Mouse (Mus musculus): ENCODE results near the gene Trmt5. TPM values are rescaled to one million over a fixed set of nuclear protein-coding genes. Genes with fewer than 3 reads are reported as not detected.
A peak's percentile ranks its signal among the peaks of the same experiment; 100 is the strongest.

The Trmt5 gene
- polyA plus RNA-seq, 1 experiment from 2014 or later, result 20.7 TPM

DNA sequence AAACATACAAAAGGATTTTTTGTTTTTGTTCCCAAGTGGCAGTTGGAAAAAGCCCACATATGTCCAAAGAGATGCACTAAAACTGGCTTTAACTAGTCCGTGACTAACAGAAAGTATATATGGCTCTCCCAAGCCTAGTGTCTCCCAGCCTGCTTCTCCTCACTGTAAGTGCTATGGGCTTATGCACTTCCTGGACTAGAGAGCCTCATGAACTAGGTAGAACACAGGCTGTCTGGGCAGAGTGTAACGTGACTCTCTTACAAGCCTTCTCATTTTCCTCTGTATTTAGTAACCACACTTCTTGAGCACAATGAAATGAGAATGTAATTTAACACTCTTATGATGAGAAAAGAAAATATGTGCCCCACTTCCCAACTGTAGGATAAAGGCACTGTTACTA lies 22.2 kb upstream of the Trmt5 start:
- Histone ChIP-seq H3K36me3 (no peaks in the 10 kb centered on the region), H3K27me3 (no peaks in the 10 kb centered on the region), H3K4me1 (no peaks in the 10 kb centered on the region), H3K27ac (no peak overlapping the region), H3K4me3 (replicated peaks) (no peak overlapping the region), H3K4me2 (no peak overlapping the region), H3K9me3 (replicated peaks) (no peaks in the 10 kb centered on the region), H3K9ac (no peak overlapping the region)
- WGBS, result 66% methylated on average over 2 of the region's 2 CpGs
- no peak for ATAC-seq (replicated peaks; ENCODE audit: low FRiP score)

DNA sequence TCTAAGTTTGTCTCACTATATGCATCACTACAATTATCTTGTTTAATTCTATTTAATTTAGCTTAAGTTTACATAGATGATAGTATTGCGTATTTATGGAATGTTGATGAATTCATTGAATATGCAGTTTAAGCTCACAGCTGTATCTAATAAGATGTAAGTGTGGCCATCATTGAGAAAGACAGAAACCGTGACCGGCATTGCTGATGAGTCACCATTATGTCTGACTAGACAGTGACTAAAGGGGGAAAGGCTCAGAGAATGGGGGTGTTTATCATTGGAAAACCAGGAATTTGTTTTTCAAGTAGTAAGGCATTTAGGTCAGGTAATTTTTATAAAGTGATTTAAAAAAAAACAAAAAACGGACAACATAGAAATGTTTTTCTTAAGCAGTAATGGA lies 21.2 kb upstream of the Trmt5 start:
- 91% methylated on average over 4 of the region's 4 CpGs for WGBS
- no peak overlapping the region for H3K4me3 ChIP-seq (replicated peaks)
- no peaks in the 10 kb centered on the region for H3K27me3 ChIP-seq
- no peak overlapping the region for H3K4me2 ChIP-seq
- H3K4me1 ChIP-seq, result no peaks in the 10 kb centered on the region
- ATAC-seq (replicated peaks; ENCODE audit: low FRiP score), result no peak
- H3K9me3 ChIP-seq (replicated peaks), result no peaks in the 10 kb centered on the region
- H3K9ac ChIP-seq, result no peak overlapping the region
- H3K27ac ChIP-seq, result no peak overlapping the region
- H3K36me3 ChIP-seq, result no peaks in the 10 kb centered on the region

DNA sequence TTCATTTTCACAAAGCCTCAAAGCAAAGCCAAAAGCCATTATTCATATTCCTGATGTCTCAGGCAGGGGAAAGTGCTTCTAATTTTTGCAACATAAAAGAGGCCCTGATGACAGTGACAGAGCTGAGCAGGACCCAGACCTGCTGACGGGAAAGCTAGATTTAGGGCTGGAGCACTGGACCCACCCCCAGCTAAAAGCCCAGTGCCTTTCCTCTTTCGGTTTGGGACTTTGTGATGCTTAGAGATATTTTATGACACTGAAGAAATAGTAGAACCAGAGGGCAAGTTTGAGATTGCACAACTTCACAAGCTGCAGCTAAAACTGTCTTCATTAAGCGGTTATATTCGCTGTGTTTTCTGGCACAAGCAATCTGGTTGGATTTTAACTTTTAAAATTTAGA lies 18.1 kb upstream of the Trmt5 start:
- Histone ChIP-seq H3K36me3 (no peaks in the 10 kb centered on the region), H3K4me3 (replicated peaks) (no peak overlapping the region), H3K4me2 (no peak overlapping the region), H3K9ac (no peak overlapping the region), H3K27me3 (no peaks in the 10 kb centered on the region), H3K27ac (peak overlapping the region; percentile 37; the same call in 1 of the 2 replicates), H3K4me1 (no peaks in the 10 kb centered on the region), H3K9me3 (replicated peaks) (no peaks in the 10 kb centered on the region)
- 60% methylated on average over 4 of the region's 4 CpGs for WGBS
- no peak for ATAC-seq (replicated peaks; ENCODE audit: low FRiP score)

- H3K9ac ChIP-seq, result no peak overlapping the region
- no peak overlapping the region for H3K27ac ChIP-seq
- WGBS, result 86% methylated on average over 2 of the region's 2 CpGs
- H3K4me1 ChIP-seq, result no peaks in the 10 kb centered on the region
- H3K4me3 ChIP-seq (replicated peaks), result no peak overlapping the region
- no peaks in the 10 kb centered on the region for H3K9me3 ChIP-seq (replicated peaks)
- no peak overlapping the region for H3K4me2 ChIP-seq
- no peaks in the 10 kb centered on the region for H3K36me3 ChIP-seq
- no peak for ATAC-seq (replicated peaks; ENCODE audit: low FRiP score)
- H3K27me3 ChIP-seq, result no peaks in the 10 kb centered on the region
Measured at GRCm38 (mm10) chr12:73300531-73300930, 14.0 kb upstream of the Trmt5 start.

GRCm38 (mm10) chr12:73298621-73299020 lies 12.1 kb upstream of the Trmt5 start:
- 91% methylated on average over 5 of the region's 5 CpGs for WGBS
- no peaks in the 10 kb centered on the region for H3K27me3 ChIP-seq
- ATAC-seq (replicated peaks; ENCODE audit: low FRiP score), result no peak
- H3K36me3 ChIP-seq, result peaks cover 11% of the 10 kb centered on the region; the same call in 1 of the 2 replicates
- no peak overlapping the region for H3K27ac ChIP-seq
- H3K4me3 ChIP-seq (replicated peaks), result no peak overlapping the region
- H3K4me1 ChIP-seq, result no peaks in the 10 kb centered on the region
- no peak overlapping the region for H3K9ac ChIP-seq
- H3K4me2 ChIP-seq, result no peak overlapping the region
- H3K9me3 ChIP-seq (replicated peaks), result no peaks in the 10 kb centered on the region

- Histone ChIP-seq H3K4me1 (no peaks in the 10 kb centered on the region), H3K4me2 (no peak overlapping the region), H3K27me3 (no peaks in the 10 kb centered on the region), H3K9ac (no peak overlapping the region), H3K27ac (no peak overlapping the region), H3K4me3 (replicated peaks) (no peak overlapping the region), H3K9me3 (replicated peaks) (no peaks in the 10 kb centered on the region), H3K36me3 (peaks cover 20% of the 10 kb centered on the region)
- 89% methylated on average over 11 of the region's 11 CpGs for WGBS
- ATAC-seq (replicated peaks; ENCODE audit: low FRiP score), result no peak
Measured at GRCm38 (mm10) chr12:73295505-73296140, 9.1 kb upstream of the Trmt5 start.

DNA sequence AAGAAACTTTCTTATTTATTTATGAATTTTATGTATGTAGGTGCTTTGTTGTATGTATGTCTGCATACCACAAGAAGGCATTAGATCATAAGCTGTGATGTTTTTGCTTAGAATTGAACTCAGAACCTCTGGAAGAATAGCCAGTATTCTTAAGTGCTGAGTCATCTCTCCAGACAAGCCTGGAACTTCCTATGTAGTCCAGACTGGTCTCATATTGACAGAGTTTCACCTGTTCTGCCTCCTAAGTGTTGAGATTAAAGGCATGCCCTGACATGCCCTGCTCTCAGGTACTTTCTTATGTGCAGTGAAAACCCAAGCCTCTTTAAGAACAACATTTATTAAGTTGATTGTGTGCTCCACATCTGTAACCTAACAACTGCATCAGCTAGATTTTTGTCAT lies 8.4 kb upstream of the Trmt5 start:
- H3K27ac ChIP-seq, result no peak overlapping the region
- no peak overlapping the region for H3K9ac ChIP-seq
- no peaks in the 10 kb centered on the region for H3K27me3 ChIP-seq
- no peaks in the 10 kb centered on the region for H3K4me1 ChIP-seq
- no peaks in the 10 kb centered on the region for H3K9me3 ChIP-seq (replicated peaks)
- no peak overlapping the region for H3K4me3 ChIP-seq (replicated peaks)
- H3K4me2 ChIP-seq, result no peak overlapping the region
- no peak for ATAC-seq (replicated peaks; ENCODE audit: low FRiP score)
- peaks cover 20% of the 10 kb centered on the region for H3K36me3 ChIP-seq

DNA sequence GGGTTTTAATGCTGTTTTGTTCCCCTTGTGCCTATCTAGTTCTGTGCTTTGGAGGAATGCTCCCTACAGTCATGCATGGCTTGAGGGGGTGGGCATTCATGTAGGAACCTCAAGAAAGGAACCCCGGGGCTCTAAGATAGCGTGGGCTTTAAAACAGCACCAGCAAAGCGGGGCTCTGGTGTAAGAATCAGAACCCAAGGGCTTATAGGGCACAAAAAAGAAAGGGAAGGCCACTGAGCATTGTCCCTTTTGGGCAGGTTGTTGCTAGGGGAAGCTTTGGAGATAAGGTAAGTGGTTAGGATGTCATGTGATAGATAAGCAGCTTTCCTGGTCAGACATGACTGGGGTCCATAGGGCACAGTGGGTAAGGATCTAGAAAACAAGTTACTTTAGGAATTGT lies 2.1 kb upstream of the Trmt5 start:
- H3K27me3 ChIP-seq, result no peaks in the 10 kb centered on the region

DNA sequence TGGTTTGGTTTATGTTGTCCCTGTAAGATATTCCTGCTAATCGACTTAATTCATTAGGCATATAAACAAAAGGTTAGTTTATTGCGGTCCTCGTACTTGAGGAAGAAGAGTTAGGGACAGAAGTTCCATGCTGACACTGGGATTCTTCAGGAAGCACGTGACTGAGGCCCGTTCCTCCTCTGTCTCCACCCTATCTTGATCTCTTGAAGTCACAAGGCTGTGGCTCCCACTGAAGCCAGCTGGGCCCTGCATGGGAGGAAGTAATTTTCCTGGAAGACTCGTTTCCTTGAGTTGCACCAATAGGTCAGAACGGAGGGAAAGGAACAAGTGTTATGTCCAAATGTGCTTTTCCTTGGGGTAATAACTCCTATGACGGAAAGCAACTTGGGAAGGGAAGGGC lies 1.1 kb upstream of the Trmt5 start:
- 56% methylated on average over 8 of the region's 8 CpGs for WGBS
- ATAC-seq (replicated peaks; ENCODE audit: low FRiP score), result no peak
- Histone ChIP-seq H3K27me3 (no peaks in the 10 kb centered on the region), H3K4me2 (peak overlapping the region; percentile 72), H3K27ac (peak overlapping the region; percentile 89; the same call in 1 of the 2 replicates), H3K9me3 (replicated peaks) (no peaks in the 10 kb centered on the region), H3K4me1 (peaks cover 27% of the 10 kb centered on the region), H3K9ac (peak overlapping the region; percentile 81; the same call in 1 of the 2 replicates), H3K36me3 (peaks cover 21% of the 10 kb centered on the region), H3K4me3 (replicated peaks) (peak overlapping the region; percentile 77)

More for the DNA sequence above, 2.1 kb upstream of the Trmt5 start:
- H3K36me3 ChIP-seq, result peaks cover 16% of the 10 kb centered on the region
- no peak overlapping the region for H3K9ac ChIP-seq
- no peaks in the 10 kb centered on the region for H3K9me3 ChIP-seq (replicated peaks)
- H3K27ac ChIP-seq, result no peak overlapping the region
- H3K4me2 ChIP-seq, result no peak overlapping the region
- ATAC-seq (replicated peaks; ENCODE audit: low FRiP score), result no peak
- no peak overlapping the region for H3K4me3 ChIP-seq (replicated peaks)
- WGBS, result 92% methylated on average over 3 of the region's 3 CpGs
- H3K4me1 ChIP-seq, result peaks cover 24% of the 10 kb centered on the region

GRCm38 (mm10) chr12:73274921-73275320 lies 11.6 kb downstream of the Trmt5 start:
- H3K27me3 ChIP-seq, result no peaks in the 10 kb centered on the region
- ATAC-seq (replicated peaks; ENCODE audit: low FRiP score), result no peak
- 90% methylated on average over 3 of the region's 3 CpGs for WGBS
- H3K4me1 ChIP-seq, result peaks cover 6% of the 10 kb centered on the region; the same call in 1 of the 2 replicates
- H3K9ac ChIP-seq, result no peak overlapping the region
- H3K27ac ChIP-seq, result no peak overlapping the region
- H3K36me3 ChIP-seq, result peaks cover 64% of the 10 kb centered on the region
- H3K4me3 ChIP-seq (replicated peaks), result no peak overlapping the region
- no peak overlapping the region for H3K4me2 ChIP-seq
- H3K9me3 ChIP-seq (replicated peaks), result no peaks in the 10 kb centered on the region; the same call in 1 of the 2 replicates

DNA sequence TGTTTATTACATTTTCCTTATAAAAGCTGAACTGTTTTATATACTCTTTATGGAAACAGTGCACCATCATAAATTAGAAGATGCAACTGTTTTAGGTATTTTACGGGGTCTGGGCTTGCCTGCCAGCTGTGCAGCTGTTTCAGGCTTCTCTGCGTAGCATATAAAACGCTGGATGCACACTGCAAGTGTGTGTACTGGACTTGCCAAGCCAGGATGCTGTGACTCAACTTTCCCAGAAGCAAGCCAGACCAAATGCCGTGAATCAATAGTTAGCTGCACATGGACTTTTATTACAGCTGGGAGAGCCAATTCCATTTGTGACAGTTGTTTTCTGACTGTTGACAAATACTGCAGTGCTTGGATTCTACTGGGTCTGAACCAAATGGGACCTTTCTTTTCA lies 16.6 kb downstream of the Trmt5 start:
- Histone ChIP-seq H3K36me3 (peaks cover 22% of the 10 kb centered on the region), H3K27me3 (no peaks in the 10 kb centered on the region), H3K27ac (0 out of 2 replicates have a peak overlapping the region, but pooled peaks have one; percentile 22), H3K4me1 (peaks cover 6% of the 10 kb centered on the region; the same call in 1 of the 2 replicates), H3K9ac (no peak overlapping the region), H3K4me3 (replicated peaks) (no peak overlapping the region), H3K4me2 (no peak overlapping the region), H3K9me3 (replicated peaks) (no peaks in the 10 kb centered on the region)
- ATAC-seq (replicated peaks; ENCODE audit: low FRiP score), result no peak
- 53% methylated on average over 4 of the region's 4 CpGs for WGBS

DNA sequence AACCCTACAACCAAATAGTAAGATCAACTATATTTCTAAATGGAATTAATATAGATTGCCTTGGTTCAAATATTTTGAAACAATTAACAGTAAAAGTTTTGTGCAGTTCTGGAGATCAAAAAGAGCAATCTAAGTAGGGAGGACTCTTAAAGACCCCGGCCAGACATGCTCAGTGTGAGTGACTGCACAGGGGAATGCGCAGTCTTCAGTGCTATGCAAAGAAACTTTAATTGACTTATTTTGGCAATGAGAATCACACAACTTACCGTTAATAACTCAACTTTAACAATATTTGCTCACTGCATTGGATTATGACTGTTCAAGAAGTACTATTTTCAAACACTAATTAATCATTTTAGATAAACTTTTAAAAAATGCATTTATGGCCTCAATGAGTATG lies 17.0 kb downstream of the Trmt5 start:
- WGBS, result 72% methylated on average over 3 of the region's 3 CpGs
- Histone ChIP-seq H3K36me3 (peaks cover 18% of the 10 kb centered on the region), H3K27me3 (no peaks in the 10 kb centered on the region), H3K27ac (no peak overlapping the region), H3K9ac (no peak overlapping the region), H3K9me3 (replicated peaks) (no peaks in the 10 kb centered on the region), H3K4me3 (replicated peaks) (no peak overlapping the region), H3K4me2 (no peak overlapping the region), H3K4me1 (peaks cover 6% of the 10 kb centered on the region; the same call in 1 of the 2 replicates)
- no peak for ATAC-seq (replicated peaks; ENCODE audit: low FRiP score)

DNA sequence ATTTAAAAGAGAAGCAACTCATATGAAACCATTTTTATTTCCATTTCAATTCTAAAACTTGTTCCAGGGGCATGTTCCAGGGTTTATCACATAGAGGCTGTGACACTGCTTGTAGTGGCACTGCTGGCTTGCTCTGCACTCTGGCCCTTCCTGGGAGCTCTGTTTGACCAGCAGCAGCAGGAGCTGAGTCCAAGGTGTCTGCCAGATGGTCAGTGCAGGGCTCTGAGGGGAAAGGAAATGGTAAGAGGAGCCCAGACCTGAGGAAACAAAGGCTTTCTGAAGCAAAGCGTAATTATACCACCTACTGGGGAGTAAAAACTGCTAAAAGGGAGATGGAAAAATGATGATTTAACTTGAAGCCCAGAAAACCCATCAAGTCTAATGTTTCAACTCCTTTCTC lies 18.0 kb downstream of the Trmt5 start:
- 82% methylated on average over 1 of the region's 1 CpGs for WGBS
- Histone ChIP-seq H3K4me3 (replicated peaks) (no peak overlapping the region), H3K4me1 (peaks cover 6% of the 10 kb centered on the region; the same call in 1 of the 2 replicates), H3K9ac (no peak overlapping the region), H3K36me3 (peaks cover 11% of the 10 kb centered on the region; the same call in 1 of the 2 replicates), H3K4me2 (no peak overlapping the region), H3K27ac (no peak overlapping the region), H3K27me3 (no peaks in the 10 kb centered on the region), H3K9me3 (replicated peaks) (no peaks in the 10 kb centered on the region)
- ATAC-seq (replicated peaks; ENCODE audit: low FRiP score), result no peak

Data from kidney, embryonic 15.5 days (tissue).